Mouse (Mus musculus) heart, postnatal 10 days (tissue): ENCODE measurements around the gene Rims1. TPM values are rescaled to one million over a fixed set of nuclear protein-coding genes. Genes with fewer than 3 reads are reported as not detected.

ENCODE experiments used
- DNase-seq, 2 experiments: peaks; one replicate each; pipeline ENCODE4 v3.0.0; 2021
- intact Hi-C: fragments of 180-260 bp; cut with DNase I; formaldehyde crosslinking; loops from one replicate; pipeline ENCODE4 v1.15.1; 2025
- total RNA-seq, 2 experiments: library from RNA; stranded (reverse); gene quantifications; 2 replicates each; pipeline ENCODE4 v1.2.3; 2021

Rims1 gene
- total RNA-seq, result under 1 TPM; 0.24 to 0.25 TPM

DNA sequence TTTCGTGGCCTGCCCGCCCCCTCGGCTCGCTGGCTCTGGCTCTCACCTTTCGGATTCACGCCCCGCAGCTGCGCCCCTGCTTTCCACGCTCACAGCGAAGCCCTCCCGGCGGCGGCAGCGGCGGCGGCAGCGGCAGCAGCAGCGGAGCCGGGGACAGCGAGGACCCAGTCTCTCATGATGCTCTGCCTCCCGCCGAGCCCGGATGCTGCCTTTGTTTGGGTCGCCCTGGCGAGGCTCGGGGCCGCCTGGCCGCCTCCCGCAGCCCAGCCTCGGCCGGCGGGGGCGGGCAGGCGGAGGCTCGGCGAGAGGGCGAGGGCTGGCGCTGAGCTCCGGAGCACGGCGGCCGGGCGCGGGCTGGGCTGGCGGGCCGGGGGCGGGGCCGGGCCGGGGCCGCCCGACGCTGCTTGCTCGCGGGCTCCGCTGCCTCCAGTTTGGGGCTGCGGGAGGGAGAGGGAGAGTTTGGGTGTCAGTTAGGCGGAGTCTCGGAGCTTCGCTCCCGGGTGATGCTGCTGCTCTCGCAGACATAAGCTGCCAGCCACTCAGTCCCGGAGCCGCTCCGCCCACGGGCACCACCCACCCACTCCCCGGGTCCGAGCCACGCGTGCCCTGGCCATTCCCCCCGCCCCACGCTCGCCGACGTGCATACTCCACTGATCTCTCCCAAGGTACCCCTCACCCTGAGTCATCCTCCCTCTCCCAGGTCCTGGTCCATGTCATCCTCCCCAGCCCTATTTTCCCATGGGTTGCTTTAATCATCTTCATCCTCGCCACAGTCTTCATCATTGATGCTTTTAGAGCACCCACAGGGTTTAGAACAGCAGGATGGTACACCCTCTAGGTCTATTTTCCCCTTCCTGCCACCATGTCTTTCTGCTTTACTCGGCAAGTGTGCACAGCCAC is at the start of gene Rims1:
Gene Rims1, minus strand, starts transcription at position 269 of the 900 bp plus-strand sequence.
- intact Hi-C loops, result loop anchor here (5.0 to 10.0 kb wide), 2 partner anchors 256 to 339 kb away; no protein-coding TSS in a partner anchor
- DNase-seq, result peak; percentile 35 to 41

DNA sequence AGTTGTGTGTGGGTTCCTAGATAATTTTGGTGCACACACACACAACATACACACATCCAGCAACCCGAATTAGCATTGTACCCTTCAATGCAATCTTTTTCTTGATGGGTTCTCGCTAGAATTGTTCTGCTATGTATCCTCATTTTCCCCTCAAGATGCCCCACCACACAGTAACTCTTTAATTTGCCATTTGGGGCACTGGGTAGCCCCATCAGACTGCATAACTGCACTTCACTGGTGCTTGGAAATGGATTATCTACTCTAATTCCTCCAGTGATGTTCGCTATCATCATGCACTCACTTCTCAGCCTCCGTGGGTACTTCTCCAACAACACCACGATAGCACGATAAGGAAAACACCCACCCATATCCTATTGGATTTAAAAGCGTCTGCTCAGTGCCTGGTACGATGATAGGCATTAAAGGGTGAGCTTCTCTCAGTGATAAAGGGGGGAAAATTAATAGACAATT is 867 bp upstream of the Rims1 start:
- intact Hi-C loops, result loop anchor here (5.0 to 10.0 kb wide), 2 partner anchors 256 to 338 kb away; no protein-coding TSS in a partner anchor
- no peak for DNase-seq

DNA sequence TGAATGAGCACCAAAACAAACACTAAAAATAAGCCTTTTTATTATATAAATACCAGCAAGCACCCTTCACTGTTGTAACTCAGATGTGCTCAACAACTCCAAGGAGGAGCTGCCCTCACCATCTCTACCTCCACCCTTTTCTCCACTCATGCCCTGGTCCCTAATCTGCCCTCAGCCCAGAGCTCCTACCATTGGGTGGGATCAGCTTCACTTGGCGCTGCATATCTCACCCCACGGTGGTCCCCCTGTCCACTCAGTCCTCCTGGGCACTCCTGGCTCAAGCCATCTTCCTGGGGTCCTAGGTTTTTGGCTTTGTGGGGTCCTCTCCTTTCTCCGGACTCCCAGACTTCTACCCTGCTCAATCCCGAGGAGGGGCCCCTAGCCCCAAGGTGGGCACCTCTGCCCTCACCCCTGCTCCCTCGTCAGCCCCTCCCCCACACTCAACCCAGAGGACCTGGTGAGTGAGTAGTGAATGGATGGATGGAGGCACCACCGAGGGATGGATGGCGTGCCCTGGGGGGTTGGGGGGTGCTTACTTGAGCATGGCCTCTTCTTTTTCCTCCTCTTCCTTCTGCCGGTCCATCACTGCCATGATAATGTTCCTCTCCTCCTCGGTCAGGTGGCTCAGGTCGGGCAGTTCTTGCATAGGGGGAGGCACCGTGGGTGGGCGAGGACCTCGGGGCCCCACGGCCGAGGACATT is 619 bp downstream of the Rims1 start:
- intact Hi-C loops, result loop anchor here (5.0 to 10.0 kb wide), 2 partner anchors 257 to 340 kb away; no protein-coding TSS in a partner anchor
- no peak for DNase-seq

- intact Hi-C loops, result loop anchor here (10.0 kb wide), 1 partner anchor 340 kb away; no protein-coding TSS in a partner anchor
- no peak for DNase-seq
Observed at GRCm38 (mm10) chr1:22804148-22804885, 1.5 kb downstream of the Rims1 start.

DNA sequence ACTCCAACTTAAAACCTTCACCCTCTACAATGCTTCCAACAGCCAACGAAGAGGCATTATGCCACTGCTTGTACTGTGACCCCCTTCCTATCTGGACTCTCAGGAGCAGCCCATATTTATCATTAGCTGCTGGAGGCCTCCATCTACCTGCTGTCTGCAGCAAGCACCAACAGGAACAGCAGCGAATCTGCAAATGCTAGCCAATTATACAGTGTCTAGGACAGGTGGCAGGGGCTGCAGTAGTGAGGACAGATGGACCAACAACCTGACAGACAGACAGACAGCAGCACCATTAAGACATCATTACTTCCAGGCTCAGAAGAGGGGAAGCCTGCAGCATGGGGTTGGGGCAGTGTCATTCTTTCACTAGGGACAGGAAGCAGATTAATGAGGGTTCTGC is 2.3 kb downstream of the Rims1 start:
- intact Hi-C loops, result loop anchor here (10.0 kb wide), 1 partner anchor 341 kb away; no protein-coding TSS in a partner anchor
- DNase-seq, result no peak

GRCm38 (mm10) chr1:22800276-22800675 is 5.5 kb downstream of the Rims1 start:
- intact Hi-C loops, result loop anchor here (10.0 kb wide), 1 partner anchor 345 kb away; no protein-coding TSS in a partner anchor
- DNase-seq, result no peak

DNA sequence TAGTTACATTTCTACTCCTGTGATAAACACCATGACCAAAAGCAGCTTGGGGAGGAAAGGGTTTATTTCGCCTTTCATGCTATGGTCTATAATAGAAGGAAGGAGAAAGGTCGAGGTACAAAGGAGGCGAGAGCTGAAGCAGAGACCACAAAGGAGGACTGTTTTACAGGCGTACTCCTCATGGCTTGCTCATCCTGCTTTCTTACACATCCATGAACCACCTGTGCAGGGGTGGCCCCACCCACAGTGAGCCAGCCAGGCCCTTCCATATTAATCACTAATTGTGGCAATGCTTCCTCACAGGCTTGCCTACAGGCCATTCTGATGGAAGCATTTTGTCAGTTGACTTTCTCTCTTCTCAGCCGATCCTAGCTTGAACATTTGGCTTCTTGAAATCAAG is 8.7 kb downstream of the Rims1 start:
- DNase-seq, result no peak
- intact Hi-C loops, result no loop called here

DNA sequence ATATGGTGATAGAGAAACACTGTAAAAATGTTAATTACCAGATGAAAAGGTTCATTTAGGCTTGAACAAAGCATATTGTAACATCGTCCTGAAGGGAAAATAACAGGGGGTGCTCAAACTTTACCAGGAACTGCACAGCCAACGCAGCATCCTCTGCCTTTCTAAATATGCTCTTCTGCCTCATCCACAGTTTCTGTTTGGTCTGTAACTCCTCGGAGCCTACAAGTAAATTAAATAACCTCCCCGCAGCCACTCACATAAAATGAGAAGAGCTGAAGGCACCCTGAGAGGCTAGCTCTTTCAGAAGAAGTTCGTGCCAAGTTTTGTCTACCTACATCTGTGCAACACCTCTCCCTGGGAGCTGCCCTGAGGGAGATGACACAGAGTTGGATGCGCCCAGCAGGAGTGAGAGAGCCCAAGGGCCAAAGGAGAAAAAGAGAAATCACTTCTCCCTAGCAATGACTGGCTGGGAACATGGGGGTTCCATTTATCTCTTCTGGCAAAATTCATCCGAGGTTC is 16.3 kb downstream of the Rims1 start:
- intact Hi-C loops, result no loop called here
- no peak for DNase-seq

GRCm38 (mm10) chr1:22787616-22788015 is 18.2 kb downstream of the Rims1 start:
- DNase-seq, result no peak
- intact Hi-C loops, result no loop called here

GRCm38 (mm10) chr1:22770530-22771254 is 35.1 kb downstream of the Rims1 start:
- DNase-seq, result no peak
- intact Hi-C loops, result no loop called here

GRCm38 (mm10) chr1:22763376-22763775 is 42.4 kb downstream of the Rims1 start:
- DNase-seq, result no peak

DNA sequence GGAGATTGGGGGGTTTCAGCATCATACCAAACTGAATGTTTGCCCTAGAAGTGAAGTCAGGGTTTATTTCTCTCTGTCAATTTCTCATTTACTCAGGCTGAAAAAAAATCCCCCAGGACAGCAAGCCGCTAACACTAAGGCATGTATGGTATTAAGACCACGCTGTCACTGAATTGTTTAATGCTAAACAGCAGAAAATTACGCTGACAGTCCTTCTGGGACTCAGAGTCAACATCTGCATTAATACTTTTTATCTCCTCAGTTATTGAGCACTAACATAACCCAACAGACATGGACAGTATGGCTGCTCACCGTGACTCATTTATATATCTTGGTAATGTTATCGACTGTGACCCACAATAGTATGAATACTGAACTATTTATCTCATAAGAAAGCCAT is 43.0 kb downstream of the Rims1 start:
- no peak for DNase-seq
- intact Hi-C loops, result no loop called here

More at GRCm38 (mm10) chr1:22763376-22763775, 42.4 kb downstream of the Rims1 start:
- intact Hi-C loops, result no loop called here

GRCm38 (mm10) chr1:22750536-22750935 is 55.3 kb downstream of the Rims1 start:
- intact Hi-C loops, result no loop called here
- DNase-seq, result no peak

GRCm38 (mm10) chr1:22744655-22745054 is 61.1 kb downstream of the Rims1 start:
- DNase-seq, result no peak
- intact Hi-C loops, result no loop called here

DNA sequence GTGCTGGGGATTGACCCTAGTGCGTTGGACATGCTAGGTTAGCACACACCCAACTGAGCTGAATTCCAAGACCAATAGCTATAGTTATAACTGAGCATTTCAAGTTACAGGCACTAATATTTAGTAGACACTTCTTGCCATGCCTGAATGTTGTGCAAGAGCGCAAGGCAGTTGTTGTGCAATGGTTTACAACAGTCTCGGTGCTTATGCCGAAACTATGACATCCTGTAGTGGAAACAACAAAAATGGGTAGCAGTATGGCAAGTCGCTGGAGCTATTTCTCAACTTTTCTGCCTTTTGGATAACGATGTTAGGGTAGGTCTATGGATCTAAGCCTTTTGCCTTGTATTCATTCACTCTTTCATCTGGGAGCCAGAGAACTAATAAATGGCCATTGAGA is 68.3 kb downstream of the Rims1 start:
- intact Hi-C loops, result no loop called here
- no peak for DNase-seq

DNA sequence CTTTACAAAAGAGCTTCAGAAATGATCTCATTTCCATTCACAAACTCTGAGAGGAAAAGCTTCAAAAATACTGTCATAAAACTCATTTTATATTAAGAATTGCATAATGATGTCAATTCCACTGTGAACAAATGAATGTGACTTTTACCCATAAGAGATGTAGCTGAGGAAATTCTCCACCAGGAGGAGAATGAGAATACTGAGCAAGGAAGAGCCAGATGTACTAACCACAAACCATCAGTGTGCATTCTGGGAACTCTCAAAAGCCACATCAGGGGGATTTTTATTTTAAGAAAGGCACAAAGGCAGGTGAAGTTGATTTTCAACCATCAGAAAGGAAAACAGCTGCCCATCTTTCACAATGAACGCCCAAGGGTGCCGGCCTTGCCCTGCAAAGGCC is 71.4 kb downstream of the Rims1 start:
- DNase-seq, result no peak
- intact Hi-C loops, result no loop called here

GRCm38 (mm10) chr1:22733281-22733680 is 72.5 kb downstream of the Rims1 start:
- intact Hi-C loops, result no loop called here
- no peak for DNase-seq

DNA sequence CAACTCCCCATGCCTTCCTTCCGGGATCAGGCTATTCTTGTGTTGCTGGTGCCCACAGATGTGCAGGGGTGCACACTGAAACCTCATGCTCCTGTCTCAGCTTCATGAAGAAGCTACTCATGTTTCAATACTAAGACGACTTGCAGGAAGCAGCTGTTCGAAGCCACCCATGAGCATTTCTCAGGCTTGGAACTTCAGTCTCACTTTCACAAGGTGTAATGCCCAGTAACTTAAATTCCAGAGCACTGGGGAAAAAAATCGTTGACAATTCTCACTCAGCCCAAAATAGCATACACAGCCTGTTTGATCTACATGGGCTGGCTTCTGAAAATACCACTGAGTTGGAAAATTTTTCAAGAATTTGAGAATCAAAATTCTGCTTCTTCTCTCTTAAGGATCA is 77.6 kb downstream of the Rims1 start:
- intact Hi-C loops, result no loop called here
- DNase-seq, result no peak

DNA sequence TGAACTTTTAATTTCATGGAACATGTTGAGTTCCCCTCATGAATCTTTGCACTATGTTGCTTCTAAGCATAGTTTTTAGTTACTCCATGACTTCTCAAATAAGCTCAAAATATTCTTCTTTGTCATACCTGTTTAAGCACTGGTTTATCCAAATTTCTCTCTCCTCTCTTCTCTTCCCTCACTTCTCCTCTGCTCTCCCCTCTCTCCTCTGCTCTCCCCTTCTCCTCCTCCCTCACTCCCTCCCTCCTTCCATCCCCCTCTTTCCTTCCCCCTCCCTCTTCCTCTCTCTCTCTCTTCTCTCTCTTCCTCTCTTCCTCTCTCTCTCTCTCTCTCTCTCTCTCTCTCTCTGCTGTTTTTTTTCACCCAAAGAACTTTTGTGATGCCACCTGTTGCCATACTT is 84.1 kb downstream of the Rims1 start:
- no peak for DNase-seq
- intact Hi-C loops, result no loop called here

DNA sequence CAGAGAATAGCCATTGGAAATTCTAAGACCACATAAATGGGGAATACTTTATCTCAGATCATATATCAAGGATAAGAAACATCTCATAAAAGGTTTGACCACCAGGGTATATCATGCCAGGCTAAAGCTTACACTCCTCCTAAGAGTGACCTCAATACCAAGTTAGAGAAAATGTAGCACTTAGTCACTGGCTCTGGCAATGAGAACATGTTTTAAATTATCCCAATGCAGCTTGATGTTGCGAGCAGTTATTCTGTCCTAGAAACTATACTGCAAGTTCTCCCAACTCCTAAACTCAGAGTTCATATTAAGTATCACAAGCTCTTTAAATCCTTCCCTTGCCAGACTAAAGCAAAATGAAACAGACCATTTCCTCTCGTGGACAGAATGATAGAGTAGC is 85.1 kb downstream of the Rims1 start:
- intact Hi-C loops, result no loop called here
- no peak for DNase-seq
